Mouse (Mus musculus) heart, adult 9 months (tissue): Measurements from ENCODE around the gene Slc44a4.
A peak's percentile ranks its signal among the peaks of the same experiment; 100 is the strongest.
"Not testable (repeated sequence)": the region's sequence is repeated elsewhere in the genome, so short reads cannot be mapped to it uniquely, and the experiment has no call there.

Experiments
- DNase-seq, 2 experiments: peaks; one replicate each; pipeline ENCODE4 v3.0.0; 2022; ENCODE audit warnings: low spot score in 2 of 2

Gene Slc44a4

GRCm38 (mm10) chr17:34960702-34961493 lies 46.6 kb downstream of the Slc44a4 start:
- peak in 1 of 2 experiments; percentile 32 for DNase-seq

GRCm38 (mm10) chr17:34962125-34962524 lies 47.9 kb downstream of the Slc44a4 start:
- DNase-seq: peak in 1 of 2 experiments; percentile 44

- DNase-seq: no peak
These were observed 48.6 kb downstream of the Slc44a4 start for GRCm38 (mm10) chr17:34962841-34963240.

- DNase-seq: no peak
These were observed 50.4 kb downstream of the Slc44a4 start for GRCm38 (mm10) chr17:34964640-34965049.

GRCm38 (mm10) chr17:34965627-34966026 lies 51.4 kb downstream of the Slc44a4 start:
- DNase-seq: peak in 1 of 2 experiments; percentile 41

GRCm38 (mm10) chr17:34969822-34970221 lies 55.6 kb downstream of the Slc44a4 start, which contains the start of gene Gm20481:
Gene Gm20481, plus strand, starts transcription at chr17:34969912.
- not testable (repeated sequence) for DNase-seq

GRCm38 (mm10) chr17:34970850-34971249 lies 56.6 kb downstream of the Slc44a4 start:
- DNase-seq: not testable (repeated sequence)

GRCm38 (mm10) chr17:34971694-34972068 lies 57.4 kb downstream of the Slc44a4 start:
- DNase-seq: not testable (repeated sequence)

GRCm38 (mm10) chr17:34972069-34972749 lies 57.9 kb downstream of the Slc44a4 start, which contains the start of the genes Hspa1a and Hspa1l:
Gene Hspa1a, minus strand, starts transcription at chr17:34972156.
Gene Hspa1l, plus strand, starts transcription at chr17:34972703.
- peak; percentile 96 to 97 for DNase-seq

GRCm38 (mm10) chr17:34975581-34976492 lies 61.6 kb downstream of the Slc44a4 start:
- no peak for DNase-seq

GRCm38 (mm10) chr17:34977000-34977399 lies 62.7 kb downstream of the Slc44a4 start:
- DNase-seq: no peak

- DNase-seq: no peak
These were observed 64.0 kb downstream of the Slc44a4 start for GRCm38 (mm10) chr17:34978239-34978638.

GRCm38 (mm10) chr17:34979631-34980030 lies 65.4 kb downstream of the Slc44a4 start:
- no peak for DNase-seq
